Mouse (Mus musculus) C2C12 (cell line): Measurements from ENCODE around the gene Uap1l1.

Experiments used
- CEBPB ChIP-seq: IDR thresholded peaks from one replicate; pipeline ENCODE4 v1.6.1; 2011; ENCODE audit warnings: low read depth, mild to moderate bottlenecking, control low read depth, moderate library complexity
- CTCF ChIP-seq: IDR thresholded peaks from one replicate; pipeline ENCODE4 v1.5.1; 2011; ENCODE audit not compliant: control insufficient read depth, insufficient read depth, insufficient read length
- FOSL1 ChIP-seq: IDR thresholded peaks from one replicate; pipeline ENCODE4 v1.8.0; 2011; ENCODE audit warnings: mild to moderate bottlenecking, low read length; ENCODE audit not compliant: poor library complexity, insufficient read depth, severe bottlenecking
- MAX ChIP-seq: IDR thresholded peaks from one replicate; pipeline ENCODE4 v1.6.1; 2011; ENCODE audit warnings: mild to moderate bottlenecking, control low read depth
- USF1 ChIP-seq: IDR thresholded peaks from one replicate; pipeline ENCODE4 v1.6.1; 2011; ENCODE audit warnings: low read depth, mild to moderate bottlenecking, control low read depth, moderate library complexity

- TF ChIP-seq CTCF (no peak), USF1 (no peak), FOSL1 (no peak), CEBPB (no peak), MAX (no peak)
These were observed 19.0 kb upstream of the Uap1l1 start for GRCm38 (mm10) chr2:25384492-25384891.
